Mouse (Mus musculus) intestine, postnatal 0 days (tissue): ENCODE data around the gene Sorbs2. TPM values are rescaled to one million over a fixed set of nuclear protein-coding genes. Genes with fewer than 3 reads are reported as not detected.

Source experiments
- ATAC-seq: fragments of 200-750 bp; cut with Nextera tagmentation; 2 replicates; pipeline ENCODE4 v1.8.0; 2017; ENCODE audit warnings: mild to moderate bottlenecking, moderate TSS enrichment, moderate library complexity
- H3K27ac ChIP-seq: fragments of 300-500 bp; sonication (generic); 2 replicates; pipeline ENCODE4 v1.5.1; 2014; ENCODE audit warnings: mild to moderate bottlenecking, low read depth, low read length, moderate library complexity
- H3K27me3 ChIP-seq: fragments of 300-500 bp; sonication (generic); replicated peaks from 2 replicates; pipeline ENCODE4 v1.6.1; 2014; ENCODE audit warnings: low read length, mixed read lengths; ENCODE audit not compliant: control insufficient read depth, insufficient read depth
- H3K36me3 ChIP-seq: fragments of 300-500 bp; sonication (generic); 2 replicates; pipeline ENCODE4 v1.6.1; 2014; ENCODE audit warnings: mild to moderate bottlenecking, moderate library complexity; ENCODE audit not compliant: control insufficient read depth, insufficient read depth
- H3K4me1 ChIP-seq: fragments of 300-500 bp; sonication (generic); replicated peaks from 2 replicates; pipeline ENCODE4 v1.6.1; 2014; ENCODE audit warnings: antibody characterized with exemption, low read length, mixed read lengths; ENCODE audit not compliant: control insufficient read depth, insufficient read depth
- H3K4me2 ChIP-seq: fragments of 300-500 bp; sonication (generic); replicated peaks from 2 replicates; pipeline ENCODE4 v1.6.1; 2014; ENCODE audit warnings: low read depth, mild to moderate bottlenecking, moderate library complexity
- H3K4me3 ChIP-seq: fragments of 300-500 bp; sonication (generic); 2 replicates; pipeline ENCODE4 v1.5.1; 2014; ENCODE audit warnings: low read depth, low read length
- H3K9ac ChIP-seq: fragments of 300-500 bp; sonication (generic); 2 replicates; pipeline ENCODE4 v1.6.1; 2014; ENCODE audit warnings: mild to moderate bottlenecking, low read depth, low read length
- H3K9me3 ChIP-seq: fragments of 300-500 bp; sonication (generic); 2 replicates; pipeline ENCODE4 v1.6.1; 2016; ENCODE audit warnings: mixed run types; ENCODE audit not compliant: control insufficient read depth
- CTCF ChIP-seq: sonication (generic); IDR thresholded peaks from 2 replicates; pipeline ENCODE4 v1.5.1; 2016; ENCODE audit warnings: low read depth, mild to moderate bottlenecking, control low read depth, antibody characterized with exemption, moderate library complexity
- WGBS: fragments of 180-500 bp; shearing (Covaris S2); extraction: QIAGEN DNeasy Blood & Tissue Kit; methylation state at CpG from one replicate; pipeline ENCODE4 v1.1.7; 2014; 5-methylcytosine and 5-hydroxymethylcytosine counted together
- polyA plus RNA-seq: library from polyadenylated mRNA; unstranded; fragments of >200 nt; fragmentation: Nextera tagmentation; extraction: Ambion mirVana; gene quantifications from 2 replicates; pipeline ENCODE4 v1.2.1, GENCODE M21; 2015

Gene Sorbs2
- polyA plus RNA-seq, 1 experiment from 2014 or later, result 16.0 TPM

DNA sequence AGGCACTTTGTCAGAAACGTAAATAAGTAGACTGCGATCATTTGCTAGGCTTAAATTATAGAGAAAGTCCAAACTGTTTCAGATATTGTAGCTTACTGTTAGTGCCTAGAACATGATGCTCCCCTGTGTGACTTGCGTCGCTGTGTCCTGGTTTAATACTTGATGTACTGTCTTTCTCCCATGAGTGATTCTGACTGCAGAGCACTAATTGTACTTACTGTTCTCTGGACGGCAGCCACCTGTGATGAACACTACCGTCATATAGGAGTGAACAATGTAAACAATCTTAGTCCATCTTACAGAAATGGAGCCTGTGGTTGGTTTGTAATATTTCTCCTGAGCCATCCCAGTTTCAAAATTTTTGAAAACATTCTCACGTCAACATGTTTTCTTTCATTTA is 248.4 kb downstream of the Sorbs2 start:
- no peaks in the 10 kb centered on the region for H3K27me3 ChIP-seq
- no peaks in the 10 kb centered on the region for H3K9me3 ChIP-seq
- no peak overlapping the region for H3K27ac ChIP-seq
- no peak for ATAC-seq
- H3K4me3 ChIP-seq, result no peak overlapping the region
- no peak for TF ChIP-seq CTCF
- no peak overlapping the region for H3K4me2 ChIP-seq
- no peak overlapping the region for H3K9ac ChIP-seq
- H3K4me1 ChIP-seq, result no peaks in the 10 kb centered on the region
- no peaks in the 10 kb centered on the region for H3K36me3 ChIP-seq
- WGBS, result 62% methylated on average over 7 of the region's 7 CpGs

DNA sequence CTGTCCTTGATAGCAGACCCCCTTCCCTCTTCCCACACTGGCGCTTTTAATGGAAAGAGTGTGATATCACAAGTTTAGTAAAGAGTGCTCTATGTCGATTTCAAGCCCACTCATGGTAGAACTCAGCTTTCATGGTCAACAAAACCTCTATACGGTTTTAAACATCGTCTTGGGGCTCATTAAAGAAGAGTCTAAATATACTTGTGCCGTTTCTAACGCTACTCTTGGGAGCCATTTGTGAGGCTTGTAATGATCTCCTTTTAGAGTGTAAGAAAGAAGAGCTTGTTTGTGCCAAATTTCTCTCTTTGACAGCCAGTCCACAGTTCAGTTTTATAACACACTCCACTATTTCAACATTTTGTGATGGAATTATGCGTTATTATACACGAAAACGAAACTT is 253.0 kb downstream of the Sorbs2 start:
- Histone ChIP-seq H3K27ac (no peak overlapping the region), H3K36me3 (no peaks in the 10 kb centered on the region), H3K4me3 (no peak overlapping the region), H3K9me3 (no peaks in the 10 kb centered on the region), H3K9ac (no peak overlapping the region), H3K4me2 (no peak overlapping the region), H3K4me1 (no peaks in the 10 kb centered on the region), H3K27me3 (no peaks in the 10 kb centered on the region)
- no peak for ATAC-seq
- TF ChIP-seq CTCF, result no peak
- 69% methylated on average over 9 of the region's 9 CpGs for WGBS

- Histone ChIP-seq H3K27me3 (no peaks in the 10 kb centered on the region), H3K9me3 (no peaks in the 10 kb centered on the region), H3K4me3 (no peak overlapping the region), H3K36me3 (no peaks in the 10 kb centered on the region), H3K4me2 (no peak overlapping the region), H3K27ac (no peak overlapping the region), H3K4me1 (no peaks in the 10 kb centered on the region), H3K9ac (no peak overlapping the region)
- TF ChIP-seq CTCF, result no peak
- WGBS, result 72% methylated on average over 1 of the region's 1 CpGs
- ATAC-seq, result no peak
Observed at GRCm38 (mm10) chr8:45761053-45761452, 253.5 kb downstream of the Sorbs2 start.

GRCm38 (mm10) chr8:45762982-45763689 is 255.5 kb downstream of the Sorbs2 start:
- Histone ChIP-seq H3K4me1 (no peaks in the 10 kb centered on the region), H3K9ac (no peak overlapping the region), H3K4me2 (no peak overlapping the region), H3K9me3 (no peaks in the 10 kb centered on the region), H3K27me3 (no peaks in the 10 kb centered on the region), H3K27ac (0 out of 2 replicates have a peak overlapping the region, but pooled peaks have one; percentile 28), H3K36me3 (no peaks in the 10 kb centered on the region), H3K4me3 (no peak overlapping the region)
- 80% methylated on average over 15 of the region's 15 CpGs for WGBS
- no peak for ATAC-seq
- TF ChIP-seq CTCF, result no peak

GRCm38 (mm10) chr8:45763690-45764342 is 256.2 kb downstream of the Sorbs2 start:
- H3K9ac ChIP-seq, result no peak overlapping the region
- 0 out of 2 replicates have a peak overlapping the region, but pooled peaks have one; percentile 28 for H3K27ac ChIP-seq
- ATAC-seq, result no peak
- no peaks in the 10 kb centered on the region for H3K9me3 ChIP-seq
- H3K36me3 ChIP-seq, result no peaks in the 10 kb centered on the region
- 43% methylated on average over 11 of the region's 11 CpGs for WGBS
- no peak overlapping the region for H3K4me3 ChIP-seq
- H3K4me2 ChIP-seq, result peak overlapping the region; percentile 37
- no peaks in the 10 kb centered on the region for H3K4me1 ChIP-seq
- no peaks in the 10 kb centered on the region for H3K27me3 ChIP-seq
- no peak for TF ChIP-seq CTCF

GRCm38 (mm10) chr8:45766138-45766537 is 258.6 kb downstream of the Sorbs2 start:
- TF ChIP-seq CTCF, result no peak
- no peak overlapping the region for H3K4me2 ChIP-seq
- H3K4me3 ChIP-seq, result no peak overlapping the region
- no peak overlapping the region for H3K9ac ChIP-seq
- ATAC-seq, result no peak
- H3K9me3 ChIP-seq, result no peaks in the 10 kb centered on the region
- H3K27me3 ChIP-seq, result no peaks in the 10 kb centered on the region
- WGBS, result 84% methylated on average over 11 of the region's 11 CpGs
- H3K27ac ChIP-seq, result no peak overlapping the region
- H3K4me1 ChIP-seq, result no peaks in the 10 kb centered on the region
- no peaks in the 10 kb centered on the region for H3K36me3 ChIP-seq
